Mouse (Mus musculus) bone marrow, adult 2 months (tissue): ENCODE data around the gene Catsper2.
"Not testable (repeated sequence)": the region's sequence is repeated elsewhere in the genome, so short reads cannot be mapped to it uniquely, and the experiment has no call there.

ENCODE experiments used
- CTCF ChIP-seq: fragments of 200-500 bp; IDR thresholded peaks from 2 replicates; pipeline ENCODE4 v1.5.1; 2011; ENCODE audit warnings: low read length, control low read depth; ENCODE audit not compliant: control insufficient read depth, insufficient read depth
- POLR2A ChIP-seq: fragments of 200-500 bp; IDR thresholded peaks from 2 replicates; pipeline ENCODE4 v1.6.1; 2011; ENCODE audit warnings: low read depth, mild to moderate bottlenecking, control low read depth, low read length, borderline replicate concordance; ENCODE audit not compliant: control insufficient read depth

GRCm38 (mm10) chr2:121386961-121387575 is 26.5 kb downstream of the Catsper2 start, which contains the start of gene Strc:
- not testable (repeated sequence) for TF ChIP-seq CTCF, POLR2A
